Mouse (Mus musculus) heart, embryonic 12.5 days (tissue): Measurements from ENCODE around the gene Kansl1. TPM values are rescaled to one million over a fixed set of nuclear protein-coding genes. Genes with fewer than 3 reads are reported as not detected.
"Not testable (repeated sequence)": the region's sequence is repeated elsewhere in the genome, so short reads cannot be mapped to it uniquely, and the experiment has no call there.

Source experiments
- ATAC-seq: fragments of 200-750 bp; cut with Nextera tagmentation; 2 replicates; pipeline ENCODE4 v1.8.0; 2017; ENCODE audit warnings: moderate TSS enrichment, moderate library complexity; ENCODE audit not compliant: insufficient number of reproducible peaks, low FRiP score
- H3K27ac ChIP-seq: fragments of 300-500 bp; sonication (generic); 2 replicates; pipeline ENCODE4 v1.5.1; 2016; ENCODE audit warnings: mild to moderate bottlenecking, moderate library complexity; ENCODE audit not compliant: poor library complexity, severe bottlenecking
- H3K27me3 ChIP-seq: fragments of 300-500 bp; sonication (generic); replicated peaks from 2 replicates; pipeline ENCODE4 v1.6.1; 2016; ENCODE audit warnings: mild to moderate bottlenecking, moderate library complexity
- H3K36me3 ChIP-seq: fragments of 300-500 bp; sonication (generic); 2 replicates; pipeline ENCODE4 v1.6.1; 2016; ENCODE audit warnings: mild to moderate bottlenecking, moderate library complexity
- H3K4me1 ChIP-seq: fragments of 300-500 bp; sonication (generic); replicated peaks from 2 replicates; pipeline ENCODE4 v1.6.1; 2016; ENCODE audit warnings: mild to moderate bottlenecking
- H3K4me2 ChIP-seq: fragments of 300-500 bp; sonication (generic); 2 replicates; pipeline ENCODE4 v1.6.1; 2016; ENCODE audit warnings: mild to moderate bottlenecking, moderate library complexity
- H3K4me3 ChIP-seq: fragments of 300-500 bp; sonication (generic); 2 replicates; pipeline ENCODE4 v1.5.1; 2016; ENCODE audit warnings: mild to moderate bottlenecking
- H3K9ac ChIP-seq: fragments of 300-500 bp; sonication (generic); 2 replicates; pipeline ENCODE4 v1.6.1; 2016; ENCODE audit warnings: mild to moderate bottlenecking, moderate library complexity
- H3K9me3 ChIP-seq: fragments of 300-500 bp; sonication (generic); replicated peaks from 2 replicates; pipeline ENCODE4 v1.6.1; 2016; ENCODE audit warnings: mild to moderate bottlenecking, moderate library complexity
- WGBS: fragments of 180-500 bp; shearing (Covaris S2); methylation state at CpG from one replicate; pipeline ENCODE4 v1.1.7; 2016; 5-methylcytosine and 5-hydroxymethylcytosine counted together
- polyA plus RNA-seq: library from polyadenylated mRNA; unstranded; fragments of >200 nt; fragmentation: Nextera tagmentation; extraction: Ambion mirVana; gene quantifications from 2 replicates; pipeline ENCODE4 v1.2.1, GENCODE M21; 2016

Gene Kansl1
- polyA plus RNA-seq, 1 experiment from 2014 or later, result 18.1 TPM

GRCm38 (mm10) chr11:104458507-104458906, 10.2 kb downstream of the Kansl1 start:
- no peaks in the 10 kb centered on the region for H3K9me3 ChIP-seq
- peaks cover 16% of the 10 kb centered on the region; the same call in 1 of the 2 replicates for H3K36me3 ChIP-seq
- H3K4me3 ChIP-seq, result no peak overlapping the region
- H3K27me3 ChIP-seq, result no peaks in the 10 kb centered on the region
- H3K27ac ChIP-seq, result no peak overlapping the region
- no peaks in the 10 kb centered on the region for H3K4me1 ChIP-seq
- no peak overlapping the region for H3K4me2 ChIP-seq
- H3K9ac ChIP-seq, result no peak overlapping the region
- WGBS, result 66% methylated on average over 2 of the region's 2 CpGs
- no peak for ATAC-seq

- H3K27me3 ChIP-seq, result no peaks in the 10 kb centered on the region
- no peaks in the 10 kb centered on the region for H3K4me1 ChIP-seq
- H3K9ac ChIP-seq, result no peak overlapping the region
- no peak for ATAC-seq
- no peaks in the 10 kb centered on the region for H3K9me3 ChIP-seq
- WGBS, result 95% methylated on average over 1 of the region's 1 CpGs
- no peak overlapping the region for H3K4me3 ChIP-seq
- H3K36me3 ChIP-seq, result peaks cover 12% of the 10 kb centered on the region
- H3K27ac ChIP-seq, result no peak overlapping the region
- no peak overlapping the region for H3K4me2 ChIP-seq
Measured at GRCm38 (mm10) chr11:104452709-104453108, 16.0 kb downstream of the Kansl1 start.

GRCm38 (mm10) chr11:104451239-104451638, 17.4 kb downstream of the Kansl1 start:
- no peak overlapping the region for H3K4me3 ChIP-seq
- H3K9me3 ChIP-seq, result no peaks in the 10 kb centered on the region
- H3K27ac ChIP-seq, result no peak overlapping the region
- H3K4me2 ChIP-seq, result no peak overlapping the region
- 0 out of 2 replicates have a peak, but pooled peaks cover 1% of the 10 kb centered on the region for H3K4me1 ChIP-seq
- no peaks in the 10 kb centered on the region for H3K27me3 ChIP-seq
- H3K36me3 ChIP-seq, result peaks cover 12% of the 10 kb centered on the region
- 95% methylated on average over 1 of the region's 1 CpGs for WGBS
- ATAC-seq, result no peak
- no peak overlapping the region for H3K9ac ChIP-seq

- not testable (repeated sequence) for H3K27ac ChIP-seq, H3K4me2 ChIP-seq, H3K27me3 ChIP-seq, ATAC-seq, H3K4me1 ChIP-seq, H3K4me3 ChIP-seq, H3K9me3 ChIP-seq, H3K9ac ChIP-seq
- WGBS, result 77% methylated on average over 2 of the region's 2 CpGs
- peaks cover 12% of the 10 kb centered on the region for H3K36me3 ChIP-seq
Measured at GRCm38 (mm10) chr11:104448499-104448898, 20.2 kb downstream of the Kansl1 start.

GRCm38 (mm10) chr11:104445538-104445937, 23.1 kb downstream of the Kansl1 start:
- Histone ChIP-seq H3K36me3 (peaks cover 12% of the 10 kb centered on the region), H3K27ac (no peak overlapping the region), H3K4me1 (0 out of 2 replicates have a peak, but pooled peaks cover 3% of the 10 kb centered on the region), H3K4me2 (no peak overlapping the region), H3K9ac (no peak overlapping the region), H3K4me3 (no peak overlapping the region), H3K27me3 (no peaks in the 10 kb centered on the region), H3K9me3 (no peaks in the 10 kb centered on the region)
- 80% methylated on average over 2 of the region's 2 CpGs for WGBS
- ATAC-seq, result no peak

GRCm38 (mm10) chr11:104445044-104445443, 23.6 kb downstream of the Kansl1 start:
- H3K4me2 ChIP-seq, result no peak overlapping the region
- H3K36me3 ChIP-seq, result peaks cover 9% of the 10 kb centered on the region
- no peak for ATAC-seq
- H3K4me3 ChIP-seq, result no peak overlapping the region
- H3K9me3 ChIP-seq, result no peaks in the 10 kb centered on the region
- 98% methylated on average over 1 of the region's 1 CpGs for WGBS
- H3K9ac ChIP-seq, result no peak overlapping the region
- no peak overlapping the region for H3K27ac ChIP-seq
- H3K4me1 ChIP-seq, result 0 out of 2 replicates have a peak, but pooled peaks cover 3% of the 10 kb centered on the region
- no peaks in the 10 kb centered on the region for H3K27me3 ChIP-seq

- H3K9ac ChIP-seq, result 0 out of 2 replicates have a peak overlapping the region, but pooled peaks have one; percentile 97
- H3K27ac ChIP-seq, result peak overlapping the region; percentile 100; the same call in 1 of the 2 replicates
- WGBS, result 42% methylated on average over 2 of the region's 2 CpGs
- H3K27me3 ChIP-seq, result no peaks in the 10 kb centered on the region
- H3K4me2 ChIP-seq, result no peak overlapping the region; the same call in 1 of the 2 replicates
- no peak for ATAC-seq
- H3K9me3 ChIP-seq, result no peaks in the 10 kb centered on the region
- H3K4me1 ChIP-seq, result 0 out of 2 replicates have a peak, but pooled peaks cover 3% of the 10 kb centered on the region
- peak overlapping the region; percentile 69 for H3K4me3 ChIP-seq
- no peaks in the 10 kb centered on the region for H3K36me3 ChIP-seq
Measured at GRCm38 (mm10) chr11:104443359-104443758, 25.3 kb downstream of the Kansl1 start.

GRCm38 (mm10) chr11:104442333-104443136, 26.1 kb downstream of the Kansl1 start:
- H3K9me3 ChIP-seq, result no peaks in the 10 kb centered on the region
- peak; percentile 94 for ATAC-seq
- peaks cover 5% of the 10 kb centered on the region; the same call in 1 of the 2 replicates for H3K4me1 ChIP-seq
- H3K36me3 ChIP-seq, result no peaks in the 10 kb centered on the region
- no peaks in the 10 kb centered on the region for H3K27me3 ChIP-seq
- peak overlapping the region; percentile 97 for H3K9ac ChIP-seq
- H3K4me2 ChIP-seq, result peak overlapping the region; percentile 73
- peak overlapping the region; percentile 69 for H3K4me3 ChIP-seq
- peak overlapping the region; percentile 100 for H3K27ac ChIP-seq
- WGBS, result under 1% methylated on average over 68 of the region's 82 CpGs

- ATAC-seq, result peak; percentile 72
- Histone ChIP-seq H3K9me3 (no peaks in the 10 kb centered on the region), H3K27ac (peak overlapping the region; percentile 100), H3K27me3 (no peaks in the 10 kb centered on the region), H3K4me3 (peak overlapping the region; percentile 69), H3K4me2 (peak overlapping the region; percentile 73), H3K36me3 (no peaks in the 10 kb centered on the region), H3K4me1 (peaks cover 8% of the 10 kb centered on the region), H3K9ac (peak overlapping the region; percentile 97)
- WGBS, result under 1% methylated on average over 66 of the region's 92 CpGs
Measured at GRCm38 (mm10) chr11:104441475-104442332, 27.0 kb downstream of the Kansl1 start.

GRCm38 (mm10) chr11:104440521-104441474, 27.9 kb downstream of the Kansl1 start:
- Histone ChIP-seq H3K36me3 (no peaks in the 10 kb centered on the region), H3K27ac (peak overlapping the region; percentile 100), H3K9me3 (no peaks in the 10 kb centered on the region), H3K4me2 (peak overlapping the region; percentile 73), H3K27me3 (no peaks in the 10 kb centered on the region), H3K4me1 (peaks cover 9% of the 10 kb centered on the region), H3K4me3 (peak overlapping the region; percentile 69), H3K9ac (peak overlapping the region; percentile 97)
- no peak for ATAC-seq
- under 1% methylated on average over 20 of the region's 20 CpGs for WGBS
